Mouse (Mus musculus): ENCODE measurements around the gene Oas1g. TPM values are rescaled to one million over a fixed set of nuclear protein-coding genes. Genes with fewer than 3 reads are reported as not detected.

The Oas1g gene
- polyA plus RNA-seq (2014; fragmentation: Illumina TruSeq; extraction: RNeasy Lipid Tissue Mini Kit (QIAGEN cat#74804); ENCODE audit: low read depth, low replicate concordance) = 1.4 TPM

DNA sequence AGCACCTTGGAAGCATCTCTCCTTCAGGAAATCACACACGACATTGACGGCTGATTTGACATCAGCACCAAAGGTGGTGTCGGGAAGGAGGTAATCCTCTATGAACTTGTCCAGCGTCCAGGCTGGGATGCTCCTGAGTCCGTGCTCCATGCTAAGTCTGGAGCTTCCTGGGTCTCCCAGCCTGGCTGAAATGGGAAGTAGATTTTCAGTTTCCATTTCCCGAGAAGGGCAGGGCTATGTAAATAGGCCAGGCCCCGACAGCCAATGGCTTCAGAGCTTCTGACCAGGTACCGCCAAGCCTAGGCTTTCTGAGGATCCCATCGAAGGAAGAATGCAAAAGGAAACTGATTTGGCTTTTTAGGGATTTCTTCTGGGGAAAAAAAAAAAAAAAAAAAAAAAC is at the start of gene Oas1g:
TSS of gene Oas1g (minus strand) at position 201 of the 400 bp plus-strand sequence.

DNA sequence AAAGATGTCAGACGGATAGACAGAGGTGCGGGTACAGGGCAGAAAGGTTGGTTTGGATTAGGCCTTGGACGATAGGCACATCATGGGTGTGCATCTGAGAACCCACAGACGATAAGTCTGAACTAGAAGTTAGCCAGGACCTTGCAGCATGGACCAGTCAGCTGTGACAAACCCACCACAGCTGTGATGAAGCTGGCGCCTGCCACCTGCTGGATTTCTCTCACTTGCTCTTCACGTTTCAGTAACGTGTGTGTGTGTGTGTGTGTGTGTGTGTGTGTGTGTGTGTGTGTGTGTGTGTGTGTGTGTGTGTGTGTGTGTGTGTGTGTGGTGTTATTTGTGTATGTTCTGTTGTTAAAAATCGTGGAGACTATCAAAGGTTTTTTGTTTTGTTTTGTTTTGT is 26.8 kb upstream of the Oas1g start, which contains the start of gene Oas1d:
TSS of gene Oas1d (plus strand) at position 333 of the 400 bp plus-strand sequence.

DNA sequence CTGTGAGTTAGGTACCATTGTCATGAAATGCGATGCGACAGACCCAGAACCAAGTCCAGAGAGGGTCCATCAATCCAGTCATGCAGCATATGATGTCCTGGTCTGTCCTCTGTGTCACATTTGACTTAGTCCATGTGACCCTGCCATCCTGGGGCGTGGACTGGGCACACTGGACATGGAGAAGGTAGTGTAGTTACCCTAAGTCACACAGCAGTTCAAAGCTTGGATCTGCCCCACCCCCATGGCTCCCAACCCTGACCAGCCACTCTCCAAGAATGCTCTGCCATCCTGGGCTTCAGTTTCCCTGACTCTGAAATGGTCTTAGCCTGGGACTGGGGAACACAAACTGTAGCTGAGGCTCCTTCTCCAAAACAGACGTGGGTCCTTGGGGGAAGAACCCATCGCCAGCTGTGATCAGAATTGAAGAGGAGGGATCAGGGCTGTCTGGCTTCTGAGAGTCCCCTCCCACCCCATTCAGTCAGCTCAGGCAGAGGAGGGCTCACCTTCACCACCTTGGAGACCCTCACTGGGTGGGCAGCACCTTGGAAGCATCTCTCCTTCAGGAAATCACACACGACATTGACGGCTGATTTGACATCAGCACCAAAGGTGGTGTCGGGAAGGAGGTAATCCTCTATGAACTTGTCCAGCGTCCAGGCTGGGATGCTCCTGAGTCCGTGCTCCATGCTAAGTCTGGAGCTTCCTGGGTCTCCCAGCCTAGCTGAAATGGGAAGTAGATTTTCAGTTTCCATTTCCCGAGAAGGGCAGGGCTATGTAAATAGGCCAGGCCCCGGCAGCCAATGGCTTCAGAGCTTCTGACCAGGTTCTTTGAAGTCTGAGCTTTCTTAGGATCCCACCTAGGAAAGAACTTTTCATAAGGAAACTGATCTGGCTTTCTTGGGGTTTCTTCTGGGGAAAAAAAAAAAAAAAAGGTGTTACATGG is 19.6 kb upstream of the Oas1g start, which contains the start of gene Oas1a:
TSS of gene Oas1a (minus strand) at position 731 of the 943 bp plus-strand sequence.

DNA sequence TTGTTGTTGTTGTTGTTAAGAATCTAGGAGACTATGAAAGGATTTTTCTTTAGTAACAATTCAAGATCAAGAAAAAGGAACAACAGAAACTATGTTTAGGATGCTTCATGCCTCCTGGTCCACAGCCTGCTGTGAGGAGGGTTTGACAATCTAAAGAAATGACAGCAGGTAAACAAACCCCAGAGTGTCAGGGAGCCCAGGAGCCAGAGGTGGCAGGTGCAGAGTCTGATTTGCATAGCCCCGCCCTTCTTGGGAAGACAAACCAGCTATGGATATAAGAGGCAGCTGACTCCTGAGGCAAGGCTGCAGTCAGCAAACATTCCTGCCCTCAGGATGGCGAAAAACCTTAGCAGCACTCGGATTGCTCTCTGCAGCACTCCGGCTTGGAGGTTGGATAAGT is 26.3 kb downstream of the Oas1g start, which contains the start of gene Oas1h:
TSS of gene Oas1h (plus strand) at position 301 of the 400 bp plus-strand sequence.

DNA sequence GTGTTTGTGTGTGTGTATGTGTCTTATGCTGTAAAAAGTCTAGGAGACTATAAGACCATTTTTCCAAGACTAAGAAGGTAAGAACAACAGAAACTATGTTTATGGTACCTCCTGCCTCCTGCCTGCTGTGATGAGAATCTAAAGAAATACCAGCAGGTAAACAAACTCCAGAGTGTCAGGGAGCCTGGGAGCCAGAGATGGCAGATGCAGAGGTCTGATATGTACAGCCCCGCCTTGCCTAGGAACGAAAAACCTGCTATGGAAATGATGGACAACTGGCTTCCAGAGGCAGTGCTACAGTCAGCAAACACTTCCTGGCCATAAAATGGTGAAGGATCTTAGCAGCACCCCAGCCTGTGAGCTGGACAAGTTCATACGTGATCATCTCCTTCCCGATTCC is 40.3 kb downstream of the Oas1g start, which contains the start of gene Oas1f:
TSS of gene Oas1f (plus strand) at position 301 of the 400 bp plus-strand sequence.

Other genes starting within 250 kb of the Oas1g start
- gene Rasal1, start 238.8 kb downstream of the Oas1g start, polyA plus RNA-seq (2014; fragmentation: Illumina TruSeq; extraction: RNeasy Lipid Tissue Mini Kit (QIAGEN cat#74804); ENCODE audit: low read depth, low replicate concordance) = not detected
- gene Dtx1, start 175.7 kb downstream of the Oas1g start, polyA plus RNA-seq (2014; fragmentation: Illumina TruSeq; extraction: RNeasy Lipid Tissue Mini Kit (QIAGEN cat#74804); ENCODE audit: low read depth, low replicate concordance) = not detected
- 1.4 TPM for gene Oas2, start 137.8 kb downstream of the Oas1g start, polyA plus RNA-seq (2014; fragmentation: Illumina TruSeq; extraction: RNeasy Lipid Tissue Mini Kit (QIAGEN cat#74804); ENCODE audit: low read depth, low replicate concordance)
- gene Oas3, start 110.0 kb downstream of the Oas1g start, polyA plus RNA-seq (2014; fragmentation: Illumina TruSeq; extraction: RNeasy Lipid Tissue Mini Kit (QIAGEN cat#74804); ENCODE audit: low read depth, low replicate concordance) = 0.29 TPM
- gene Oas1e, start 92.1 kb downstream of the Oas1g start, polyA plus RNA-seq (2014; fragmentation: Illumina TruSeq; extraction: RNeasy Lipid Tissue Mini Kit (QIAGEN cat#74804); ENCODE audit: low read depth, low replicate concordance) = not detected
- not detected for gene Oas1c, start 75.1 kb downstream of the Oas1g start, polyA plus RNA-seq (2014; fragmentation: Illumina TruSeq; extraction: RNeasy Lipid Tissue Mini Kit (QIAGEN cat#74804); ENCODE audit: low read depth, low replicate concordance)
- gene Oas1f, start 40.2 kb downstream of the Oas1g start, polyA plus RNA-seq (2014; fragmentation: Illumina TruSeq; extraction: RNeasy Lipid Tissue Mini Kit (QIAGEN cat#74804); ENCODE audit: low read depth, low replicate concordance) = not detected
- gene Oas1h, start 26.2 kb downstream of the Oas1g start, polyA plus RNA-seq (2014; fragmentation: Illumina TruSeq; extraction: RNeasy Lipid Tissue Mini Kit (QIAGEN cat#74804); ENCODE audit: low read depth, low replicate concordance) = not detected
- 1.0 TPM for gene Oas1a, start 19.9 kb upstream of the Oas1g start, polyA plus RNA-seq (2014; fragmentation: Illumina TruSeq; extraction: RNeasy Lipid Tissue Mini Kit (QIAGEN cat#74804); ENCODE audit: low read depth, low replicate concordance)
- gene Oas1d, start 26.9 kb upstream of the Oas1g start, polyA plus RNA-seq (2014; fragmentation: Illumina TruSeq; extraction: RNeasy Lipid Tissue Mini Kit (QIAGEN cat#74804); ENCODE audit: low read depth, low replicate concordance) = not detected
- not detected for gene Rph3a, start 122.5 kb upstream of the Oas1g start, polyA plus RNA-seq (2014; fragmentation: Illumina TruSeq; extraction: RNeasy Lipid Tissue Mini Kit (QIAGEN cat#74804); ENCODE audit: low read depth, low replicate concordance)

Measured in liver, adult 10 weeks (tissue).